Comparison of ENCODE assay signal across 9 mouse cellular contexts in genomic region chr14:50352438-50352837, GRCm38 (mm10). TPM values are rescaled to one million over a fixed set of nuclear protein-coding genes. Genes with fewer than 3 reads are reported as not detected.
DNase-seq lines count a peak whose midpoint lies in the region; ATAC-seq and TF ChIP-seq lines count a peak whose summit lies in the region.
"Had no signal": no experiment of that assay in that cellular context is flagged by ENCODE, and none has a peak within 500 bp of the region (broad histone marks: within the 10 kb centered on the region; RNA-seq: fewer than 3 reads in every experiment).

No protein-coding gene starts in this region.

- no peak overlapping the region for H3K4me2 ChIP-seq in forebrain, embryonic 12.5 days
- H3K4me2 ChIP-seq: neural tube, embryonic 13.5 days had no signal

- DNase-seq in left cerebral cortex, adult 2 months (ENCODE audit: extremely low spot score in 1 of 2, low spot score in 2 of 2), result no peak
- DNase-seq in left cerebral cortex, postnatal 10 days (ENCODE audit: extremely low spot score in 1 of 2, low spot score in 2 of 2), result no peak
- DNase-seq in ES-E14 (ENCODE audit: low read depth, low spot score), result peak; percentile 51
- DNase-seq in adrenal gland, adult 2 months, result peak; percentile 30
- DNase-seq in kidney, postnatal 4 days, result peak; percentile 21 to 36
- no peak for DNase-seq in cerebellum, adult 8-10 months

- in situ Hi-C loops in ES-E14 (cut with MboI; ENCODE audit: low sequenced_read_pairs in 2 of 2, unreplicated experiment in 2 of 2), result loop anchor here in 1 of 2 experiments (25.0 kb wide), 1 partner anchor 410 kb away; no protein-coding TSS in a partner anchor

- ATAC-seq in forebrain, embryonic 12.5 days (ENCODE audit: low FRiP score), result no peak

- H3K9ac ChIP-seq in ES-E14 (ENCODE audit: insufficient read depth, low read depth, low read length, poor library complexity, severe bottlenecking), result no peak overlapping the region
- H3K9ac ChIP-seq in forebrain, embryonic 12.5 days, result no peak overlapping the region
- H3K9ac ChIP-seq: neural tube, embryonic 13.5 days had no signal

- intact Hi-C loops in left cerebral cortex, adult 2 months (cut with DNase I), result no loop called here
- intact Hi-C loops in left cerebral cortex, postnatal 10 days (cut with DNase I), result no loop called here

- H3K36me3 ChIP-seq in ES-E14 (ENCODE audit: control insufficient read depth, insufficient read depth, low read length, poor library complexity, severe bottlenecking), result no peaks in the 10 kb centered on the region
- no peaks in the 10 kb centered on the region for H3K36me3 ChIP-seq in forebrain, embryonic 12.5 days (replicated peaks)
- H3K36me3 ChIP-seq: neural tube, embryonic 13.5 days had no signal

- H3K4me3 ChIP-seq in left cerebral cortex, adult 2 months, result no peak overlapping the region
- H3K4me3 ChIP-seq in ES-E14 (ENCODE audit: insufficient read depth in 1 of 2, low read depth in 1 of 2, low read length in 2 of 2, poor library complexity in 1 of 2, severe bottlenecking in 1 of 2), result no peak overlapping the region
- H3K4me3 ChIP-seq in forebrain, embryonic 12.5 days (replicated peaks), result no peak overlapping the region
- H3K4me3 ChIP-seq: neural tube, embryonic 13.5 days had no signal

- H3K4me1 ChIP-seq in ES-E14 (ENCODE audit: control insufficient read depth in 2 of 2, insufficient read depth in 2 of 2, low read length in 2 of 2, poor library complexity in 1 of 2), result no peaks in the 10 kb centered on the region; a peak in 1 of 4 replicates
- H3K4me1 ChIP-seq in forebrain, embryonic 12.5 days, result no peaks in the 10 kb centered on the region
- H3K4me1 ChIP-seq: neural tube, embryonic 13.5 days had no signal

- 48% methylated on average over 3 of the region's 3 CpGs for WGBS in forebrain, embryonic 12.5 days

- peak; percentile 21; the same call in 1 of the 2 replicates for TF ChIP-seq CTCF in left cerebral cortex, adult 2 months (IDR thresholded peaks at IDR 0.05)

- no peak overlapping the region for H3K27ac ChIP-seq in left cerebral cortex, adult 2 months
- H3K27ac ChIP-seq in ES-E14 (ENCODE audit: insufficient read depth, low read depth, low read length, poor library complexity, severe bottlenecking), result no peak overlapping the region
- no peak overlapping the region for H3K27ac ChIP-seq in forebrain, embryonic 12.5 days
- H3K27ac ChIP-seq: neural tube, embryonic 13.5 days had no signal

- no peaks in the 10 kb centered on the region for H3K9me3 ChIP-seq in ES-E14 (ENCODE audit: control insufficient read depth, insufficient read depth, low read depth, low read length)
- no peaks in the 10 kb centered on the region for H3K9me3 ChIP-seq in forebrain, embryonic 12.5 days
- H3K9me3 ChIP-seq: neural tube, embryonic 13.5 days had no signal

- no peaks in the 10 kb centered on the region for H3K27me3 ChIP-seq in forebrain, embryonic 12.5 days
- H3K27me3 ChIP-seq: neural tube, embryonic 13.5 days had no signal

TF ChIP-seq in ES-E14, 5 proteins besides CTCF, POLR2A, EP300 and RAD21:
- TF ChIP-seq CHD2 (IDR thresholded peaks at IDR 0.05; ENCODE audit: low read depth, low read length) (no peak), ZC3H11A (IDR thresholded peaks at IDR 0.05; ENCODE audit: borderline replicate concordance, low read depth, low read length) (peak; percentile 67; the same call in 1 of the 2 replicates), ZNF384 (IDR thresholded peaks at IDR 0.05; ENCODE audit: low read depth, low read length) (no peak), MAFK (IDR thresholded peaks at IDR 0.05; ENCODE audit: insufficient read depth, low read depth, low read length) (no peak), HCFC1 (IDR thresholded peaks at IDR 0.05; ENCODE audit: borderline replicate concordance, insufficient read depth, low read length) (no peak)

RNA-seq across cellular contexts. Expression of gene Olfr735, which starts 3.8 kb away (rescaled TPM):
- not detected for total RNA-seq in left cerebral cortex, adult 2 months (2021)
- total RNA-seq in left cerebral cortex, postnatal 10 days (2021), result not detected
- total RNA-seq in ES-E14 (2012; rRNA removed), result not detected in 2 replicates
- under 1 TPM in 1 of 2 experiments, not detected in 1; 0.21 TPM for total RNA-seq in adrenal gland, adult 2 months (2021)
- not detected in 2 replicates for polyA plus RNA-seq in adrenal gland, adult 2 months (2012; rRNA removed)
- polyA plus RNA-seq in forebrain, embryonic 12.5 days (2016; fragmentation: Nextera tagmentation; extraction: Ambion mirVana), result not detected in 2 replicates
- polyA plus RNA-seq: cortical plate, adult 2 months; neural tube, embryonic 13.5 days had no signal

RNA-seq across cellular contexts. Expression of gene Tlr11, which starts 5.3 kb away (rescaled TPM):
- total RNA-seq in left cerebral cortex, adult 2 months (2021), result not detected
- not detected for total RNA-seq in left cerebral cortex, postnatal 10 days (2021)
- total RNA-seq in ES-E14 (2012; rRNA removed), result not detected in 2 replicates
- total RNA-seq in adrenal gland, adult 2 months (2021), result under 1 TPM; 0.17 to 0.21 TPM
- 0.08 and 0.11 TPM in 2 replicates for polyA plus RNA-seq in adrenal gland, adult 2 months (2012; rRNA removed)
- polyA plus RNA-seq in forebrain, embryonic 12.5 days (2016; fragmentation: Nextera tagmentation; extraction: Ambion mirVana), result not detected in 2 replicates
- polyA plus RNA-seq: cortical plate, adult 2 months; neural tube, embryonic 13.5 days had no signal

RNA-seq across cellular contexts. Expression of gene Olfr734, which starts 25.9 kb away (rescaled TPM):
- total RNA-seq in left cerebral cortex, adult 2 months (2021), result not detected
- total RNA-seq in left cerebral cortex, postnatal 10 days (2021), result not detected
- total RNA-seq in ES-E14 (2012; rRNA removed), result not detected in 2 replicates
- total RNA-seq in adrenal gland, adult 2 months (2021), result not detected
- not detected in 2 replicates for polyA plus RNA-seq in adrenal gland, adult 2 months (2012; rRNA removed)
- not detected in 2 replicates for polyA plus RNA-seq in forebrain, embryonic 12.5 days (2016; fragmentation: Nextera tagmentation; extraction: Ambion mirVana)
- polyA plus RNA-seq: cortical plate, adult 2 months; neural tube, embryonic 13.5 days had no signal

RNA-seq across cellular contexts. Expression of gene Olfr736, which starts 28.5 kb away (rescaled TPM):
- not detected for total RNA-seq in left cerebral cortex, adult 2 months (2021)
- total RNA-seq in left cerebral cortex, postnatal 10 days (2021), result not detected
- not detected in 2 replicates for total RNA-seq in ES-E14 (2012; rRNA removed)
- not detected for total RNA-seq in adrenal gland, adult 2 months (2021)
- not detected in 2 replicates for polyA plus RNA-seq in adrenal gland, adult 2 months (2012; rRNA removed)
- polyA plus RNA-seq in forebrain, embryonic 12.5 days (2016; fragmentation: Nextera tagmentation; extraction: Ambion mirVana), result not detected in 2 replicates
- polyA plus RNA-seq: cortical plate, adult 2 months; neural tube, embryonic 13.5 days had no signal

RNA-seq across cellular contexts. Expression of gene Olfr733, which starts 51.1 kb away (rescaled TPM):
- total RNA-seq in left cerebral cortex, adult 2 months (2021), result not detected
- not detected for total RNA-seq in left cerebral cortex, postnatal 10 days (2021)
- total RNA-seq in ES-E14 (2012; rRNA removed), result not detected in 2 replicates
- not detected for total RNA-seq in adrenal gland, adult 2 months (2021)
- not detected in 2 replicates for polyA plus RNA-seq in adrenal gland, adult 2 months (2012; rRNA removed)
- polyA plus RNA-seq in forebrain, embryonic 12.5 days (2016; fragmentation: Nextera tagmentation; extraction: Ambion mirVana), result not detected in 2 replicates
- polyA plus RNA-seq: cortical plate, adult 2 months; neural tube, embryonic 13.5 days had no signal

Comparison
In these comparisons a context has a peak if more than half of its experiments do, and no peak if none do; other contexts are left out.
1. DNase-seq: peak in ES-E14 (single experiment), adrenal gland, adult 2 months (single experiment) and kidney, postnatal 4 days (2 of 2); none in left cerebral cortex, adult 2 months (0 of 2), left cerebral cortex, postnatal 10 days (0 of 2) and cerebellum, adult 8-10 months (single experiment).